Mouse (Mus musculus) inflammation-experienced regulatory T-cells, adult 16 weeks (primary cell): ENCODE measurements around the gene Ankrd40. TPM values are rescaled to one million over a fixed set of nuclear protein-coding genes. Genes with fewer than 3 reads are reported as not detected.

ENCODE experiments used
- polyA plus RNA-seq: library from polyadenylated mRNA; unstranded; fragments of 100-300 nt; shearing (Covaris generic); gene quantifications from one replicate; pipeline ENCODE4 v1.2.1, GENCODE M21; 2017

The Ankrd40 gene
- polyA plus RNA-seq = 8.1 TPM

DNA sequence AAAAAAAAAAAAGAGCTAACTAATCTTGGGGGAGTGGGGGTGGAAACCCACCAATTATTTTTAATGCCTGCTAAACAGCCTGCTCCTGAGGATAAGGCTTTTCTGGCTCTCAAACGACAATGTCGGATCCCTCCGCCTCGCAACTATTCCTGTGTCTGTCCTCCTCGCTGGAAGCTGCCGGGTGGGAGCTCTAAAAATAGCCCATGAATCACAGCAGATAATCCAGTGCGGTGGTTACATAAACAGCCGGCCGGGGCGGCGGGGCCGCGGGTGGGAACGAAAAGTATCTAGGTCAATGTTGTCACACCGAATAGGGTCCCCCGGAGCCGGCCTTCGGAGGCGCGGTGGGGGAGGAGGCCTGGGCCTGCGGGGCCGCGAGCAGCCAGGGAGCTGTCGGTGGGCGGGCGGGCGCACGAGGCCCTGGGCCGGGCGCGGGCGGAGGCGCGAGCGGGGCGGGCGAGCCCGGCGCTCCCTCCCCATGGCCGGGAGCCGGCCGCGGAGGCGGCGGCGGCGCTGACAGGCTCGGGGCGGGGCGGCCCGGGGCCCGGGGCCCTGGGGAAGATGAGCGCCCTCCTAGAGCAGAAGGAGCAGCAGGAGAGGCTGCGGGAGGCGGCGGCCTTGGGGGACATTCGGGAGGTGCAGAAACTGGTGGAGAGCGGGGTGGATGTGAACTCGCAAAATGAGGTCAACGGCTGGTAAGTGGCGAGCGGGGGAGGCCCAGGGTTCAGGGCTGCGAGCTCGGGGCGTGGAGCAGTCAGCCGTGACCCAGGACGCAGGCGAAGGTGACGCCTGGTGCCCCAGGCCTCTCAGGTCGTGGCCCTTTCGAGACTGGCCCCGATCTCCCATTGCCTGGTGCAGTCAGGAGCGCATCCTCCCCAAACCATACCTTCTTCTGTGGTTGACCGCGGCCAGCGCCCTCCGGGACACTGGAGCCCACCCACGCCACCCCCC is at the start of gene Ankrd40:
Gene Ankrd40 (plus strand): TSS at position 309 of the 951 bp plus-strand sequence.

GRCm38 (mm10) chr11:94281199-94282181 is 46.3 kb upstream of the Ankrd40 start, which contains the start of gene Gm21885:
Gm21885 (plus strand) TSS chr11:94281873.

DNA sequence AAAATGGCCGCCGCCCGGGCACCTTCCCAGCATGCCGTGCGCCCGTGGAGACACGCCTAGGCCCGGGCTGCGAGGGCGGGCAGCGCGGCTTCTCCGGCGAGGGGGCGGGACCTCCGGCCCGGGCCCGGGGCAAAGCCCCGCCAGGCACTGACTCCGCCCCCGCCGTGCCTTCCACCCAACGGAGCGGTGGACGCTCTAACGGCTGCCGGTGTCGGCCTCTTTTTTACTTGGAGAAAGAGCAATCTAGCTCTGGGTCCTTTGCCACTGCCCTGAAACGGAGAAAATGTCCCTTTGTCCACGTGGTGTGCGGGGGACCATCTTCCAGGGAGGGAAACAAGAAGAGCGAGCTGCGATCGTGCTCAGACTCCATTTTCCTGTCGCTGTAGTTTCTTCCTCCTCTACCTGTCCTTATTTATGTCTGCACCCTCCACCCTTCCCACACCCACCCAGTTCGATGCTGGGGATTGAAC is 5.8 kb upstream of the Ankrd40 start, which contains the start of gene Luc7l3:
Gene Luc7l3 (minus strand): TSS at position 58 of the 470 bp plus-strand sequence.

Other genes starting within 250 kb of the Ankrd40 start
- gene Tob1, start 116.5 kb upstream of the Ankrd40 start, polyA plus RNA-seq = 6.0 TPM
- gene Wfikkn2, start 82.0 kb upstream of the Ankrd40 start, polyA plus RNA-seq = 0.11 TPM
- 0.51 TPM for gene Gm21885, start 46.1 kb upstream of the Ankrd40 start, polyA plus RNA-seq
- gene Luc7l3, start 6.0 kb upstream of the Ankrd40 start, polyA plus RNA-seq = 97.1 TPM
- 7.7 TPM for gene Abcc3, start 65.0 kb downstream of the Ankrd40 start, polyA plus RNA-seq
- not detected for gene Cacna1g, start 146.2 kb downstream of the Ankrd40 start, polyA plus RNA-seq
- not detected for gene Spata20, start 158.2 kb downstream of the Ankrd40 start, polyA plus RNA-seq
- gene Epn3, start 172.0 kb downstream of the Ankrd40 start, polyA plus RNA-seq = not detected
- not detected for gene Mycbpap, start 193.7 kb downstream of the Ankrd40 start, polyA plus RNA-seq
- gene Rsad1, start 221.3 kb downstream of the Ankrd40 start, polyA plus RNA-seq = 3.8 TPM
- gene Chad, start 237.0 kb downstream of the Ankrd40 start, polyA plus RNA-seq = 0.40 TPM